Mouse (Mus musculus): ENCODE measurements around the gene Ppfibp1. TPM values are rescaled to one million over a fixed set of nuclear protein-coding genes. Genes with fewer than 3 reads are reported as not detected.
A peak's percentile ranks its signal among the peaks of the same experiment; 100 is the strongest.

Ppfibp1 gene
- total RNA-seq, 4 experiments from 2014 or later: 45.6 to 62.4 (median 55.7) TPM

DNA sequence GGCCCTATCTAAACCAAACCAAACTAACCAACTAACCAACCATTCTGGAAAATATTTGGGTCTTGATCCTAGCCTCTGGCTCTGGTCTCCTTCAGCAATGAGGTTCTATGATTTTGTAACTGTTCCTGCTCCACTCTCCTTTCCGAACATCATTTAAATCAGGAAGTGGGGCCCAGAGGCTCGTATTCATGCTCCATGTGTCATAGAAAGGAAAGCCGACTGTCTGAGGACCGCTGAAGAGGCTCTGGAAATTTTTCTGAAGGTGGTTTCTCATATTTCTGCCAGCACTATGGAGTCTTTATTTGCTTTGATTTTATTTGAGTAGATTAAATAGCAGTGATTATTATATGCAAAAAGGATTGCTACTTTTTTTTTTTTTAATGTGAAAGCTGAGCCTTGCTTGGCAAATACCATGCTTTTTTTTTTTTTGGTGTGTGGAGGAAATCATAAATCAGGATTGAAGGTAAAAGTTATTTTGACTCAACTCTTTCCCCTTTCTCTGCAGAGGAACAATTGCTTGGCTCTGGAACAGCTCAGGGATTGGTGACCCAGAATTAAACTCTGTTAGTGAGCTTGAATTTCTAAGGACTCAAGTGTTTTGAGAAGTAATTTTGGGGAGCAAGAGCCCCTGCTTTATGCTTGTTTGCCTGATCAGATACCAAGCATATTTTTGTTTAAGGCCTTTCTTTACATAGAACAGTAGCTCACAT is 25.4 kb downstream of the Ppfibp1 start:
- no peak for DNase-seq (ENCODE audit: low spot score in 2 of 2)

DNA sequence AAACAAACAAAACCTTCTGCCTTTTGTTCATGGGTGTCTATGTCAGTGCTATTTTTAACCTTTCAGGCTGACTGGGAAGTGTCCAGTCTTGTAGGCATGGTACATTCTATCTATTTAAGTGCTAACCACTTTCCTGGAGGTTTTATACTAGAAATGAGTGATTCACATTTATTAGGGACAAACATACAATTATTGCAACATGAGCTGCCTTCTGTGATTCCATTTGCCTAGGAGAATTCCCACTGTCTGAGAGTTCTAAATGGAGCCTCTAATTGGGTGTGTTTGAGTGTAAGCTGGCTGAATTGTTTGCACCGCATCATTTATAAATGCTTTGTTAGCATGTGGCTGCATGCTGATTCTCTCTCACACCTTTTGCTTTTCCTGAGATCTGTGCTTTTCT is 27.5 kb downstream of the Ppfibp1 start:
- no peak for DNase-seq (ENCODE audit: low spot score in 2 of 2)

DNA sequence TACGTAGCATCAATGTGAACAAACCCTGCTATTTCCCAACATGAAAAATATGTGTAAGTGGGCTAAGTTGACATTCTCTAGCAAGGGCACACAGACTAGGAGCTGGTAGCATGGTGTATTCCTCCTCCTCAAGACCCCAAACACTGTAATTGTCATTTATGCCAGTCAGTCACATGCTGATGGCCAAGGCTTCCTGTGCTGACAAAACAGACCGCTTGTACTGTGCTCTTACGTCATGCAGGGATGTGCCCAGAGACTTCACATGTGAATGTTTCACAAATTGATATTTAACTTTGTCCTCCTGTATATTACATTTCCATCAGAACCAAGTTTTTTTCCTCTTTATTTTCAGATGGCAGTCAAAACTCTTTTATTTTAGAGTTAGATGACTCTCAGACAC is 29.1 kb downstream of the Ppfibp1 start:
- no peak for DNase-seq (ENCODE audit: low spot score in 2 of 2)

DNA sequence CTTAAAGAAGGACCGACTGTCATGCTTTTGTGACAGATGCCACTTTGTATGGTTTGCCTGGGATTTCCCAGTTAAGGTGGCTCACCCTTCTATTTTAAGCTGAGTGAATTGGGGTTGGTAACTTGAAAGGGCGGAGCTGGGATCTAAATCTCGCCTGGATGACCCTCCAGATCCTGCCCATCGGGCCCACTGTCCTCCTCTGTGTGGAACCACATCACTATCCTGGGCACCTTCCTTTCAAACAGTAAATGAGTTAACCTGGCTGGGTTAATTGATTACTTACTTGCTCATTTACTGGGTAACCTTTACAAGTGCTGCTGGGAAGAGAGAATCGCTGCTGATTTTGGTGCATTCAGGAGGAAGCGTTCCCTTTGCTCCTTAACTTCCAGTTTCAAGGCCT is 30.1 kb downstream of the Ppfibp1 start:
- DNase-seq (ENCODE audit: low spot score in 2 of 2): no peak

DNA sequence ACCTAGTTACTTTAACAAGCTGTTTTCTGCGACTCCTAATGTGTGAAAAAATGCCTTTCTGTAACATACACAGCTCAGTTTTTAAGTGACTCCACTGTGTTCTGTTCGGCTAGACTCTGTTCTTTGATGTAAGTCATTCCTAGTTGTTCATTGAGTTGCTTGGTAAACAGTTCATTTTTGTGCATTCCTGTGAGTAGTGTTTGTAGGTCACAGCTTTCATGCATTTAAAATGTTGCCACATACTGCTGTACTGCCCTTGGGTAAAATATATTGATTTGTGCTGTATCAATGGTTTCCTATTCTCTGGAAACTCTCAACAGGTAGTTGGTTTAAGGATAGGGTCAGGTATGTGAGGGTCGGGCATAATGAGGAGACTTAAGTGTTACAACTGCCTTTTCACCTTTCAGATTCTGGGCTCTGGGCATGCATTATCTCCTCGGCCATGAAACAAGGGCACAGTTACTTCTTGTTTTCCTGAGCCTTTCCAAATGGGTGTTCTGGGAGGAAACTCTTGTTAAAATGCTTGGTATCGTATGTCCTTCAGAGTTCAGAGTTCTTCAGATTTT is 38.2 kb downstream of the Ppfibp1 start:
- DNase-seq (ENCODE audit: low spot score in 2 of 2): no peak

DNA sequence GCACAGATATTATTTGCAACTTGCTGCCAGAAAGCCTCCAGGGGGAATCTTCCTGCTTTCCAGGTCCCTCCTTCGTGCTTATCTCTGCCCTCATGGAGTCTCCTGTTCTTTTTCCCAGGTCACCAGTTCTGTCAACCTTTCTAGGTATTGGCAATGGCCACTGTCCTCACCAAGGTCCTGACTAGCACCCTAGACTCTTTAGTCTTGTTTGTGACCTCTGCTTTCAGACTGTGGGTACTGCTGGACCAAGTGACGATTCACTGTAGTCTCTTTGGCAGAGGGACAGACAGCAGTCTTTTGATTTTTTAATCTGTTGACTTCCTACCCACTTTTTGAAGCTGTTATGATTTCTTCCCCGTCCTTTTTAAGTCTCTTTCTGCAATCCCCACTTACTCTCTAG is 39.8 kb downstream of the Ppfibp1 start:
- DNase-seq (ENCODE audit: low spot score in 2 of 2): no peak

DNA sequence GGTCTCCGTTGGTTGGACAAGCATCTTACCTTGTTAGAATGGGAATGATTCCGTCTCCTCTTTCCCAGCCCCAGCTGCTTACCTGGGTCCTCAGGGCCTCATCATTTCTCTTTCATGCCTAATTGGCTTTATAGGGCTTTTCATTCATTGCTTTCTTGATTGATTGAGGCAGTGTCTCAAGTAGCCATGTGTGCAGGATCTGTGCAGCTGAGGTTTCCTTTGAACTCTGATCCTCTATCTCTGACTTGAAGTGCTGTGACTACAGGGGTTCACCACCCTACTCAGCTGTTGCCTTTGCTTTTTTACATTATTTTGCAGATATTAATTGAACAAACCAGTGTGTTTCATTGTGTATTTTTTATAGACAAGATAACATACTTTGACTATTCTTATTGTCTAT is 40.7 kb downstream of the Ppfibp1 start:
- no peak for DNase-seq (ENCODE audit: low spot score in 2 of 2)

DNA sequence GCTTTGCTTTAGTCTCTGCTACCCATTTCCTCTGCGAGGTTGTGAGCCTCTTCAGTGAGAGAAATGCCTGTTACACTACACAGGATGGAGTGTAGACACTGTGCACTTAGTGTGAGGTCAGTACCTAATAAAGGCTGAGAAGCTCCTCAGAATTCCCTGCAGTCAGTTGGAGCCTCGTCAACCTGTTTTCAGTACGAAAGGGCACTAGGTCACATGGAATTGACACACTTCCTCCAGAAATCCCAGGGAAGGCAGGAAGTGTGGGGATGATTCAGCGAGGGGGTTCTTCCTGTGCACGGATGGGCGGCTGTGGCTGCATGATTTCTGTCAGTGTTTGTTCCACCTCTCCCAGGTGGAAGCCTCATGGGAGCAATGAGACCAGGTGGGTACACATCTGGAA is 44.8 kb downstream of the Ppfibp1 start:
- DNase-seq (ENCODE audit: low spot score in 2 of 2): no peak

DNA sequence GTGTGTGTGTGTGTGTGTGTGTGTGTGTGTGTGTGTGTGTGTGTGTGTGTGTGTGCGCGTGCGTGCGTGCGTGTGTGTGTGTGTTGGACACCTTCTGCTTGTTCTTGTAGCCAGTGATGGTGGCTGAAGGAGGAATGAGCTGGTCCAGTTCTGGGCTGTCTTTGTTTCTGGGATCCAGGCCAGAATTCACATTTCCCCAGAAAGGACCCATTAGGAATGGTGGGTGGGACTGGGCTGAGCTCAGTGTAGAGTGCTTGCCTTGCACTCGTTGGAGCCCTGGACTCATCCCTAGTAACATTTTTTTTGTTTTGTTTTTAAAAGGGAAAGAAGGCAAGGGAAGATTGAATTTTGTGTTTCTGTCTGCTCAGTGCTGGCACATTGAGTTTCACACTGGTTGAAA is 47.7 kb downstream of the Ppfibp1 start:
- peak in 1 of 2 experiments; percentile 17 for DNase-seq (ENCODE audit: low spot score in 2 of 2)

DNA sequence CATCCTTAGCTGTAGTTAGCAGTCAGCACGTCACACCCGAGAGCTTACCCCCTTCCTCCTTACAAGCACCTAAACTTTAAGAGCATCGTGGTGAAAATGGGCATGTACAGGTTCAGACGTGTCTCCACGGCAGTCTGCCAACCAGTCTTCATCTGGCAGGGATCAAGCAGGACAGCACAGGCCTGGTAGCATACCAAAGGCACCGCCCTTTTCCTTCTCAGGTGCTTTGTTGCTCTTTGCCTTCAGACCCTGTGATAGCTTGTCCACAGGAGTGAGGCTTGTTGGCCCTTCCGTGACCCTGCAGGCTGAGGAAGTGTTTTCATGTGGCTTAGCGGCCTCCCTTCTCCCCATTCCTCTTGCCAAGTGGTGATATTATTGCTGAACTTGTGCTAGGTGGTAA is 50.7 kb downstream of the Ppfibp1 start:
- DNase-seq (ENCODE audit: low spot score in 2 of 2): no peak

DNA sequence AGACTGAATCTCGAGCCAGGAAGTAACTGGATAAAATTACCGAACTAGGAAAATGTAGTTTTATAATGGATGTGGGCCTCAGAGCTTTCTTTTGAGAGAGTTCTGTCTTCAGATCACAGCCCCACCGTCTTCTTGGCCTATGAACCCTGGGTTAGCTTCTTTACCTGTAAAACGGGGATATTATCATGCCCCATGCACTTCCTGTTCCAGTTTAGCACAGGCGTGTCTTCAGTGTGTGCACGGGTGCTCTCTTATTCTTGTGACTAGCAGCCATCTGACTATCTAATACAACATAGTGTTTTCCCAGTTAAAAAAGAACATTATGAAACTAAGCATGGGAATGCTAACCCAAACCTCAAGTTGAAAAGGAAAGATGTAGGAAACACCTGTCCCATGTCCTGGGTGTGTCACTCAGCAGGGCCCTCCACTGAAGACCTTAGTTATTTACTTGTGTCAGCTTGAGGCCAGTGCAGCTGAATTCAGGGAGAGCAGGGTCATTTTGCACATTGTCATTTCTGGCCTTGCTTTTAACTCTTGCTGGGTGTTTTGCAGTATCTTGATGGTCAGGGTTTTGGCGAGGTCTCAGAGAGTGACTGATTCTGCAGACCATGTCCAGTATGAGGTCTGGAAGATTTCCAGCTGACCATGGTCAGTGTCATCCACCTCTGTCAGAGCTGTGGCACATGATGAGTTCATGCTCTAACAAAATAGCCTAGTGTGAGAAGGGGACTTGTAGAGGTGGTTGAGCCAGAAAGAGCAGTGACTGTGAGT is 53.4 kb downstream of the Ppfibp1 start:
- DNase-seq (ENCODE audit: low spot score in 2 of 2): no peak

DNA sequence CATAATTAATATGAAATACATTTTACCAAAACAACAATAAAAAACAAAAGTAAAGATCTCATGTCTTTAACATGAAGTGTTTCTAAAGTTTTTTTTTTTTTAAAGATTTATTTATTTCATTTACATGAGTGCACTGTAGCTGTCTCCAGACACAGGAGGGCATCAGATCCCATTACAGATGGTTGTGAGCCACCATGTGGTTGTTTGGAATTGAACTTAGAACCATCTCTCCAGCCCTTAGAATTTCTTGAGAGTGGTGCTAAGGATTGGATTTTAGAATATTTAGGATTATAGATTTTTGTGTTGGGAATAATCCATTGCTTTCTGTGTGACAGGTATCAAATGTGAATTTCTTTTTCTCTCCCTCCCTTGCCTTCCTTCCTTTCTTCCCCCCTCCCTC is 55.7 kb downstream of the Ppfibp1 start:
- DNase-seq (ENCODE audit: low spot score in 2 of 2): no peak

DNA sequence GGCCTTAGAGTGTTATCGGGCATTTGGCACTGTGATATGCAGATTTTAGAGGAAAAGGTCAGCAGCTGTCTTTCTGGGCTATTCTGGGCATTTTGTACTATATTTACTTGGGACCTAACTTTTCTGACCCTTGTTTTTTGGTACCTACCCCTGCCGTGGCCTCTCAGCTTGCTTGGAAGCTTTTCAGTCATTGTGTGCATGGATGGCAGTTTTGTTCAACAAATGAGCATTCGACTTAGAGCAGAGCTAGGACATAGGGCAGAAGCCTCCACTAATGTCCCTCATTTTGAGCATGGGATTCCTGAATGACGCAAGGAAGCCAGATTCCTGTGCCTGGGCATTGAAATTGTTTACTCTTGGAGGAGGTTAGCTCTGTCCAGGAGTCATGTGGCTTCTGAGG is 56.5 kb downstream of the Ppfibp1 start:
- no peak for DNase-seq (ENCODE audit: low spot score in 2 of 2)

DNA sequence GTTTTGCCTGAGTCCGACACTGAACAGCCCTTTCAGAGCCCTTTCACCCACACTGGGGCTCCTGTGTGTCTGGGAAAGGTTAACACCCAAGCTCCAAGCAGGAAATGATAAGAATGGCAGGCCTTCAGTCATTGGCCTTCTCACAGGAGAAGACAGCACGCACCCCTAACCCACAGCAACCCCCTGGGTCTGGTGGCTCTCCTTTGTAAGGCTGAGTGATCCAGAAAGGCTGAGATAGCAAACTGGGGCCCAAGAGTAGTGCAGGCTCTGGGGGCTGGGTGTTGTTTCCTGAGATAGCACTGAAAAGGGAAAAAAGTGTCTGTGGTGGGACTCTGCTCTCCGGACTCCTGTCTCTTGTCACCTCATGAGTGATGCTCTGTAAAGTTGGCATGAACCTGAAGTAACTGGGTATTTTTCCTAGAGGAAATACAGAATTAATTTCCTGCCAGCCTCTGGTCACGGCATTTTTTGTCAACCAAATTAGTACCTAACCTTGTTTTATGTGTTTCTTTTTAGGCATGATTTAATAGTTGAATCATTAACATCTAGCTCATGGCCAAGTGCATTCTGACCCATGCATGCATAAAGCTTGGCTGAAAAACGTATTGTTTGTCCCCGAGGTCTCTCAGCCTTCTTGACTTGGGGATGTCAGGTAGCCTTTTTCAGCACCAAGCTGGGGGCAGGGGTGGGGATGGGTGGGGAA is 58.2 kb downstream of the Ppfibp1 start:
- no peak for DNase-seq (ENCODE audit: low spot score in 2 of 2)

DNA sequence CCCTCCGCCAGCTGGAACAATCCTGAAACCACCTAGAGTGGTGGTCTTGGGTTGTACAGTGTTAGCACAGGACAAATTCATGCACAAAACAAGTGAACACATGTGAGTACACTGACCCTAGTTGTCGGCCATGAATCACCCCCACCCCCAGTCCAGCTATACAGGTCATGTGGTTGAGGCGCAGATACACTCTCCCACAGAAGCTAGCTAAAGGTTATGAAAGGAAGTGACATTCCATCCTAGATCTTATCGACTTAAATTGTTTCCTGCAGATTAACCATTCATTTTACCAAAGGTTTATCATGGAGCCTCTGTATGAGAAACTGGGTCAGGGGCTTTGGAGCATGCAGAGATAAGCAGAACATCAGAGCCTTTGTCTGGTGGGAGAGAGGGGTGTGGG is 58.9 kb downstream of the Ppfibp1 start:
- no peak for DNase-seq (ENCODE audit: low spot score in 2 of 2)

DNA sequence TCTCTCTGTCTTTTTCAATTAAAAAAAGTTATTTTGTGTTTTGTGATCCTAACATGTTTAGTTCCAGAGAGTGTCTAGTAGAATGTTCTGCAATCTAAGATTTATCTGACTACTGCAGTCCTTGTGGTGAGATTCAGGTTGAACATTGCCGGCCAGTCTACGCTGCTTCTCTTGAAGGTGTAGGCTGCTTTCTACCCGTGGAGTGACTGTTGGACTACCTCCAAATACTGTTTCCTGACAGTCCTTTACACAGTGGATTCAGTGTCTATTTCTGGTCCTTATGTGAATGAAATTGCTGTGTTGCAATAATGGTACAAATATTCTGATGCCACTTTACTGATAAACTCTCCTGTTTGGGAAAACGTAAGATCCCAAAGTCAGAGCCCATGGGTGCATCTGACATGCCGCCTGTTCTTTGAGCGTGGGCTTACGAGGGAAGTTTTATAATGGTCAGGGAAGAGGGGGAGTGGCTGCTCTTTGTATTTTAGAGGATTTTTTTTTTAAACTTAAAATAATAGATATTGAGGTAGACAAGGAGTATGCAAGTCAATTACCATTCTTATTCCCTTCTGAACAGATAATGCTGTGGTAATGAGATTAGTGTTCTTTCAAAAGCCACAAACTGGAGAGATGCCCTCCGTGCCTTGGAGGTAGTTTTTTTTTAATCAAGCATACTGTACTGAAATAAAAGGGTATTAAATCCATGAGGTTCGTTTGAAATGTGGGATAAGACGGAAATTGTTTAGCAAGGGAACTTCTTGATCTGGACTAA is 61.6 kb downstream of the Ppfibp1 start:
- DNase-seq (ENCODE audit: low spot score in 2 of 2): no peak

DNA sequence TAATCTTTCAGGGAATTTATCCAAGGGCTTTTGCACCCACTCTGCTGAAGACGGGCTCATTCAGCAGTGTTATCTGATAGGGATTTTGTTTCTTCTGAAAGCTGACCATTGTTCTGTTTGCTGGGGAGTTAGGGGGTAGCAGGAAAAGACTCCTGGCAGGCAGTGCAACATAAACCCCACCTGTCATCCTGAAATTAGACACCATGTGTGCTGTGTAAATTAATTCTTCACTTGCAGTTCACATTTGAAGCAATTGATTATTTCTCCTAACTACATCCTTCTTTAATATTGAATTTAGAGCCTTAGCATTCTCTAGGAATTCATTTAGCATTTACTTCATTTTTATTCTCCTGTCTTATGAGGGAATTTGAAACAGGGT is 62.2 kb downstream of the Ppfibp1 start:
- DNase-seq (ENCODE audit: low spot score in 2 of 2): no peak

DNA sequence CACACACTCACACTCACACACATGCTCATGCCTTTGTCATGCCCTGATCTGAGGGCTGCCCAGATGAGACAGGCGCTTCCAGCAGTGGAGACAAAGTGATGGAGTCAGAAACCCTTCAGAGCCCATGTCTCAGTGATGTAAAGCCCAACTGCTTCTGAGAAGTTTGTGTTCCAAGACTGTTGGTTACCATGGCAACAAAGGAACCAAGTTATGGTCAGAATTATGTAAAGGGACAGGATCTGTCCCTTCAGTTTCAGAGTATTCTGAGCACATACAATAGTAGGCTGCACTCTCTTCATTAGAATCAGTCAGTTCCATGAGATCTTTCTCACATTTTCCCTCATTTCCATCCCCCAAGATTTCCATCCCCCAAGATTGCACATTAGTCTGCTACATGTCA is 66.0 kb downstream of the Ppfibp1 start, which contains the start of gene 1700034J05Rik:
1700034J05Rik (minus strand) TSS at position 165 of the 400 bp plus-strand sequence.
- no peak for DNase-seq (ENCODE audit: low spot score in 2 of 2)

DNA sequence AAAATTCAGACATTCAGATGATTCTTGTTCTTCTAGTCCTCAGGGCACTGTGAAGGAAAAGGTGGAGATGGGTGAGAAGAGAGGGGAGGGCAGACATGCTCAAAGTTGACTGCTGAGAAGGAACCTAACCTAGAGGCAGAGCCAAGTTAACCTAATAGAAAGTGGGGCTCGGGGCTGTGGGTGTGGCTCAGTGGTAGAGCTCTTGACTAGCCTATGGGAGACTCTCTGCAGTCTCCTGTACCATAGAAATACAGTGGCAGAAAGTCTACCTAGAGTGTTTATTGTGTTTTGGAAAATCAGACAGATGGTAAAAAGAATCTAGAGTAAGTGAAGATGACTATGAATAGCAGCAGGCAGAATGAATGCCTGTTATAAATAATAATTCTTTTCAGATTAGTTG is 67.2 kb downstream of the Ppfibp1 start:
- no peak for DNase-seq (ENCODE audit: low spot score in 2 of 2)

DNA sequence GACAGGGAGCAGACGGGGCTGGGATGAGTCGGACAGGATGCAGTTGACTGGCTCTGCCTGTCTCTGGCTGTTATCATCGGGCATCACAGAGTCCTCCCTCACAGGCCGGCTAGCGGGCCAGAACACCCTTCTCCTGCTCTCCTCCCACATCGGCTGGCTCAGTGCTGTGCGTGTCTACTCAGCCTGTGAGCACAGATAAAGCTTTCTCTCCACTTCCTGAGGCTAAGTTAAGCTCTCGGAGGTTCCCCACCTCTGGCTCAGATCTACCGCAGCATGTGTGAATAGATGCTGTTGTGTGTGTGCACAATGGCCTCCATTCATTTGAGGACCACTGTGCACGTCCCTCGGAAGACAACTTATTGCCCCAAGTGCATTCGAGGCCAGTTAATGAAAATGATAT is 67.6 kb downstream of the Ppfibp1 start:
- no peak for DNase-seq (ENCODE audit: low spot score in 2 of 2)

DNA sequence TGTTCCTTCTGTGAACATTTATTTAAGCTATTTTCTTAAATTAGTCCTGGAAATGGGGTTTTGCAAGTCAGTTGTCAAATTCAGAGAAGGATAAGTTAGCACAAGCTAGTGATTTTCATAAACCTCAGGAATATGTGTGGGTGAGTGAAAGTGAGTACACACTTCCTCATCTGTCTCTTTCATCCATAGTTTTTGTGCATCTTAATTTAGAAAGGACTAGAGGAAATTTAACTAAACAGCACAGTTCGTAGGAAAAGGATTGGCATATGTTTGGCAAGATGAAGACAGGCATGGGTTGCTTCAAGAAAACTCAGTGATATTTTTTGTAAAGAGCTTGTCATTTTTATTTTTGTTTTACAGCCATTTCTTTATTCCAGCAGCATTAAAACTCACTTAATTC is 68.7 kb downstream of the Ppfibp1 start:
- no peak for DNase-seq (ENCODE audit: low spot score in 2 of 2)
